Comparison of ENCODE assay signal across 29 mouse cellular contexts in genomic region chr2:92124523-92124922, GRCm38 (mm10). TPM values are rescaled to one million over a fixed set of nuclear protein-coding genes. Genes with fewer than 3 reads are reported as not detected.
DNase-seq lines count a peak whose midpoint lies in the region; ATAC-seq and TF ChIP-seq lines count a peak whose summit lies in the region.
"Had no signal": no experiment of that assay in that cellular context is flagged by ENCODE, and none has a peak within 500 bp of the region (broad histone marks: within the 10 kb centered on the region; RNA-seq: fewer than 3 reads in every experiment).

No protein-coding gene starts in this region.

- no peak for DNase-seq in testis, postnatal 14 days (ENCODE audit: low spot score)
- DNase-seq in thymus, postnatal 0 days (ENCODE audit: low spot score) = no peak
- no peak for DNase-seq in c-Kit-positive CD71-positive TER-119-positive erythroid progenitor cells, embryonic 14.5 days (ENCODE audit: low spot score)
- DNase-seq in right cerebral cortex, adult 18-20 months = no peak
- DNase-seq: adrenal gland, adult 2 months; adrenal gland, postnatal 10 days; adrenal gland, postnatal 25 days; B cell, adult 2 months; cerebellum, adult 11-12 months; cerebellum, adult 2 months; cerebellum, adult 9-10 months; cerebellum, postnatal 10 days; cerebellum, postnatal 25 days; embryo, embryonic 11 days; forebrain, postnatal 0 days had no signal

- H3K36me3 ChIP-seq in testis, adult 2 months (ENCODE audit: control insufficient read depth, insufficient read depth, low read length) = no peaks in the 10 kb centered on the region
- H3K36me3 ChIP-seq: embryonic facial prominence, embryonic 13.5 days; embryonic facial prominence, embryonic 15.5 days; forebrain, embryonic 10.5 days; forebrain, embryonic 12.5 days; forebrain, embryonic 15.5 days; G1E had no signal

- no peak for TF ChIP-seq POLR2A in testis, adult 2 months (IDR thresholded peaks at IDR 0.05; ENCODE audit: control insufficient read depth, low read depth, low read length)

- peak overlapping the region; percentile 12; the same call in 1 of the 2 replicates for H3K4me3 ChIP-seq in testis, adult 2 months (ENCODE audit: control insufficient read depth, low read depth, low read length)
- H3K4me3 ChIP-seq: embryonic facial prominence, embryonic 13.5 days; embryonic facial prominence, embryonic 15.5 days; erythroblast, embryonic 14.5 days; forebrain, embryonic 10.5 days; forebrain, embryonic 12.5 days; forebrain, embryonic 15.5 days had no signal

- H3K4me1 ChIP-seq in testis, adult 2 months (ENCODE audit: control insufficient read depth, insufficient read depth, low read length) = peaks cover 2% of the 10 kb centered on the region; the same call in 1 of the 2 replicates
- H3K4me1 ChIP-seq: embryonic facial prominence, embryonic 13.5 days; embryonic facial prominence, embryonic 15.5 days; forebrain, embryonic 10.5 days; forebrain, embryonic 12.5 days; forebrain, embryonic 15.5 days had no signal

- no peak overlapping the region for H3K27ac ChIP-seq in testis, adult 2 months (ENCODE audit: control insufficient read depth, insufficient read depth, low read depth, low read length)
- H3K27ac ChIP-seq: embryonic facial prominence, embryonic 13.5 days; embryonic facial prominence, embryonic 15.5 days; forebrain, embryonic 10.5 days; forebrain, embryonic 12.5 days; forebrain, embryonic 15.5 days had no signal

- H3K27me3 ChIP-seq in testis, adult 2 months (ENCODE audit: control insufficient read depth, insufficient read depth, low read length) = no peaks in the 10 kb centered on the region
- H3K27me3 ChIP-seq: embryonic facial prominence, embryonic 13.5 days; embryonic facial prominence, embryonic 15.5 days; forebrain, embryonic 12.5 days; forebrain, embryonic 15.5 days had no signal

- no peak for TF ChIP-seq CTCF in testis, adult 2 months (IDR thresholded peaks at IDR 0.05; ENCODE audit: control insufficient read depth, insufficient read depth, insufficient replicate concordance, low read depth, low read length)

- peak; percentile 80 for ATAC-seq in common myeloid progenitor, adult 5-6 weeks (replicated peaks; ENCODE audit: low read depth, poor library complexity, severe bottlenecking)
- peak; percentile 56 to 68; a peak in 3 of 4 replicates for ATAC-seq in hematopoietic stem cell, adult 5-6 weeks (replicated peaks in 1 of 2; ENCODE audit: insufficient read depth in 1 of 2, low FRiP score in 2 of 2, low TSS enrichment in 1 of 2, low read depth in 1 of 2, poor library complexity in 2 of 2, severe bottlenecking in 2 of 2)
- peak; percentile 55 for ATAC-seq in megakaryocyte progenitor cell, adult 5-6 weeks (replicated peaks; ENCODE audit: poor library complexity)
- ATAC-seq: activated CD4-positive, CD25-positive, alpha-beta regulatory T cell, adult 4 months; CD4-positive, CD25-positive, alpha-beta regulatory T cell, adult 4 months; forebrain, embryonic 15.5 days; forebrain, postnatal 0 days; Patski had no signal

RNA-seq across cellular contexts. Expression of gene Phf21a, which starts 31.6 kb away (rescaled TPM):
- polyA plus RNA-seq in testis, adult 2 months (2012; rRNA removed) = 68.2 and 78.4 TPM in 2 replicates
- total RNA-seq in common myeloid progenitor, adult 5-6 weeks (2017) = 40.4 and 47.0 TPM in 2 replicates
- 52.3 and 64.3 TPM in 2 replicates for total RNA-seq in hematopoietic stem cell, adult 5-6 weeks (2017)
- total RNA-seq in megakaryocyte progenitor cell, adult 5-6 weeks (2015) = 48.4 and 49.5 TPM in 2 replicates
- 23.2 and 24.3 TPM in 2 replicates for total RNA-seq in megakaryocyte progenitor cell, adult 5-6 weeks (2017)
- 8.9 TPM in 2 replicates for polyA plus RNA-seq in thymus, postnatal 0 days (2015; fragmentation: Nextera tagmentation; extraction: Ambion mirVana)
